Mouse (Mus musculus): ENCODE data around the gene Ap4e1.

DNA sequence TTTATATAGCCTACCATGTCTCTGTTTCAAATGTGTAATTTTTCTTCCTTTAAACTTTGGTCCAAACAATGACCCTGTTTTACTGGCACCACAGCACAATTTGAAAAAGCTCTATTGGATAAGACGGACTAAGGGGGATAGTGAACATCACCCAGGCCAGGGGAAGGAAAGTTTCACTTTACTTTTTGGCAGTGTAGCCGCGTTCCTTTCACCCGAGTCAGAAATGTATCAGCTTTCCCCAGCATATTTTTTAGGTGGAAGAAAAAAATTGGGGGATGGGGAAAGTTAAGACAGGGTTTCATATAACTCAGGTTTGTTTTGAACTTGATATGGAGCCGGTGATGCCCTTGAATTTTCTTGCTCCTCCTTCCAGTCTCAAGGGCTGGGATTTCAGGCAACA, 1.0 kb upstream of the Ap4e1 start:
- no peak for TF ChIP-seq POLR2A (IDR thresholded peaks at IDR 0.05; ENCODE audit: control insufficient read depth, low read depth, low read length)
- no peak for TF ChIP-seq CTCF (IDR thresholded peaks at IDR 0.05; ENCODE audit: control insufficient read depth, insufficient read depth, insufficient replicate concordance, low read depth, low read length)

All from testis, adult 2 months (tissue).